Mouse (Mus musculus) cerebellum, adult 2 months (tissue): ENCODE results near the gene Grhl1.

ENCODE experiments used
- CTCF ChIP-seq: fragments of 200-500 bp; IDR thresholded peaks from 2 replicates; pipeline ENCODE4 v1.5.1; 2011; ENCODE audit warnings: low read depth, mild to moderate bottlenecking, control low read depth, low read length, moderate library complexity, borderline replicate concordance; ENCODE audit not compliant: insufficient read depth
- POLR2A ChIP-seq: fragments of 200-500 bp; IDR thresholded peaks from 2 replicates; pipeline ENCODE4 v1.6.1; 2011; ENCODE audit warnings: low read length, control low read depth, borderline replicate concordance; ENCODE audit not compliant: insufficient read depth

- TF ChIP-seq POLR2A (no peak), CTCF (no peak)
Measured at GRCm38 (mm10) chr12:24583653-24584052, 11.6 kb downstream of the Grhl1 start.
